Mouse (Mus musculus): ENCODE results near the gene Samhd1. TPM values are rescaled to one million over a fixed set of nuclear protein-coding genes. Genes with fewer than 3 reads are reported as not detected.

Samhd1 gene
- polyA plus RNA-seq, 1 experiment, result 85.8 TPM

GRCm38 (mm10) chr2:157053124-157053523 is 81.9 kb downstream of the Samhd1 start:
- no peak for TF ChIP-seq CTCF (IDR thresholded peaks at IDR 0.05; ENCODE audit: insufficient read depth, low read length)
- no peak for TF ChIP-seq POLR2A (IDR thresholded peaks at IDR 0.05; ENCODE audit: borderline replicate concordance, extremely low read depth, low read depth, low read length)
- 95% methylated on average over 5 of the region's 5 CpGs for WGBS

GRCm38 (mm10) chr2:157052448-157052847 is 82.6 kb downstream of the Samhd1 start:
- no peak for DNase-seq

More at GRCm38 (mm10) chr2:157053124-157053523, 81.9 kb downstream of the Samhd1 start:
- peaks cover 23% of the 10 kb centered on the region for H3K4me1 ChIP-seq (ENCODE audit: control insufficient read depth, insufficient read depth, low read length)
- no peak for DNase-seq
- H3K4me3 ChIP-seq (replicated peaks; ENCODE audit: extremely low read depth, low read depth, low read length), result no peak overlapping the region

GRCm38 (mm10) chr2:157049831-157050243 is 85.2 kb downstream of the Samhd1 start:
- 62% methylated on average over 8 of the region's 8 CpGs for WGBS
- DNase-seq, result no peak
- TF ChIP-seq POLR2A (IDR thresholded peaks at IDR 0.05; ENCODE audit: borderline replicate concordance, extremely low read depth, low read depth, low read length), result no peak
- TF ChIP-seq CTCF (IDR thresholded peaks at IDR 0.05; ENCODE audit: insufficient read depth, low read length), result no peak
- peaks cover 16% of the 10 kb centered on the region for H3K4me1 ChIP-seq (ENCODE audit: control insufficient read depth, insufficient read depth, low read length)
- no peak overlapping the region for H3K4me3 ChIP-seq (replicated peaks; ENCODE audit: extremely low read depth, low read depth, low read length)

More at GRCm38 (mm10) chr2:157052448-157052847, 82.6 kb downstream of the Samhd1 start:
- H3K4me1 ChIP-seq (ENCODE audit: control insufficient read depth, insufficient read depth, low read length), result peaks cover 23% of the 10 kb centered on the region
- TF ChIP-seq CTCF (IDR thresholded peaks at IDR 0.05; ENCODE audit: insufficient read depth, low read length) (no peak), POLR2A (IDR thresholded peaks at IDR 0.05; ENCODE audit: borderline replicate concordance, extremely low read depth, low read depth, low read length) (no peak)
- WGBS, result 73% methylated on average over 8 of the region's 8 CpGs
- no peak overlapping the region for H3K4me3 ChIP-seq (replicated peaks; ENCODE audit: extremely low read depth, low read depth, low read length)

GRCm38 (mm10) chr2:157048395-157049181 is 86.5 kb downstream of the Samhd1 start:
- DNase-seq, result no peak
- TF ChIP-seq CTCF (IDR thresholded peaks at IDR 0.05; ENCODE audit: insufficient read depth, low read length) (no peak), POLR2A (IDR thresholded peaks at IDR 0.05; ENCODE audit: borderline replicate concordance, extremely low read depth, low read depth, low read length) (no peak)
- Histone ChIP-seq H3K4me3 (replicated peaks; ENCODE audit: extremely low read depth, low read depth, low read length) (no peak overlapping the region), H3K4me1 (ENCODE audit: control insufficient read depth, insufficient read depth, low read length) (peaks cover 12% of the 10 kb centered on the region)
- WGBS, result 70% methylated on average over 13 of the region's 13 CpGs

Other genes with a start within 250 kb of the Samhd1 start
- gene Sla2, start 248.1 kb downstream of the Samhd1 start, polyA plus RNA-seq (2012; rRNA removed), result 0.86 and 0.95 TPM in 2 replicates
- 32.9 and 41.7 TPM in 2 replicates for gene Ndrg3, start 143.2 kb downstream of the Samhd1 start, polyA plus RNA-seq (2012; rRNA removed)
- gene Dsn1, start 128.1 kb downstream of the Samhd1 start, polyA plus RNA-seq (2012; rRNA removed), result 1.2 and 1.8 TPM in 2 replicates
- 34.1 and 37.1 TPM in 2 replicates for gene Soga1, start 56.0 kb downstream of the Samhd1 start, polyA plus RNA-seq (2012; rRNA removed)
- not detected in 2 replicates for gene Tldc2, start 48.2 kb downstream of the Samhd1 start, polyA plus RNA-seq (2012; rRNA removed)
- gene Rbl1, start 69.3 kb upstream of the Samhd1 start, polyA plus RNA-seq (2012; rRNA removed), result 4.3 TPM in 2 replicates
- 179 and 205 TPM in 2 replicates for gene Rpn2, start 143.8 kb upstream of the Samhd1 start, polyA plus RNA-seq (2012; rRNA removed)
- 0.17 and 0.18 TPM in 2 replicates for gene Mroh8, start 144.3 kb upstream of the Samhd1 start, polyA plus RNA-seq (2012; rRNA removed)
- gene Ghrh, start 212.2 kb upstream of the Samhd1 start, polyA plus RNA-seq (2012; rRNA removed), result not detected in 2 replicates
- 85.5 and 108 TPM in 2 replicates for gene Manbal, start 232.3 kb upstream of the Samhd1 start, polyA plus RNA-seq (2012; rRNA removed)